Mouse (Mus musculus): Measurements from ENCODE around the gene 1700001P01Rik. TPM values are rescaled to one million over a fixed set of nuclear protein-coding genes. Genes with fewer than 3 reads are reported as not detected.

1700001P01Rik gene
- polyA plus RNA-seq, 1 experiment: 0.46 TPM

DNA sequence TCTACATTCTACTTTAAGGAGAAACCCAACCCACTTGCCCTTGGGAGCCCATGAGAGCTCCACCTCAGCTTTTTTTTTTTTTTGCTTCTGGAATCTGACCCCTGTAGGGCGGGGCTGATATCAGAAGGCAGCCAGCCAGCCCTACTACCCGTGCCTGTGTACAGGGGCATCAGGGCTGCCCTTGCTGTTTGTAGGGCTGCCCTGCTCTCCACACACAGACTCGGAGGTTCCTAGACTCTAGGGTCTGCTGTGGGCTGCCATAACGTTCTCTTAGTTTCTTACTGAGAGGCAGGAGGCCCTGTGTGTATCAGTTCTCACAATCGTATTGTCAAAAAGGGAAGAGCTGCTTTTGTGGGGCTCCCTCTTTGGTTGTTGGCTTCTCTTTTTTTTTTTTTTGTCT lies 41.7 kb upstream of the 1700001P01Rik start:
- TF ChIP-seq POLR2A (IDR thresholded peaks at IDR 0.05; ENCODE audit: borderline replicate concordance, extremely low read depth, insufficient read depth, insufficient read length, poor library complexity, severe bottlenecking) (no peak), CTCF (IDR thresholded peaks at IDR 0.05; ENCODE audit: borderline replicate concordance, extremely low read depth, insufficient read depth, insufficient read length) (no peak)
- DNase-seq (ENCODE audit: low read depth): no peak

DNA sequence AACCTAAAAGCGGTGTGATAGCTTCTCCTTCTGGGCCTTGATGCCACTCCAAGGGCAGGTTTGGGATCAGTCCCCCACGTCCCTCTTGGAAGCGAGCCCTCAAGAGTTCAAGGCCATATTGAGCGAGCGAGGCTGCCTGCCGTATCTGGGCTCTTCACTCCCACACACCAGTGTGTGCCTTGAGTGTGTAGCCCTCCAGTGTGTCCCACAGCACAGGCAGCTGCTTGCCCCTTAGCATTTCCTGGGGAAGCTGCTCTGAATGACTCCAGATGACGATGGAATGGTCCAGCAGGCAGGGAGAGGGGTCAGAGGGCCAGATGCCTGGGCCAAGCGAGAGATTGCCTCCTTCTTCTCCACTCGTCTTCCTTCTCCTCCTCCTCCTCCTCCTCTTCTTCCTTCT lies 41.2 kb upstream of the 1700001P01Rik start:
- no peak for DNase-seq (ENCODE audit: low read depth)
- no peak for TF ChIP-seq CTCF (IDR thresholded peaks at IDR 0.05; ENCODE audit: borderline replicate concordance, extremely low read depth, insufficient read depth, insufficient read length)
- no peak for TF ChIP-seq POLR2A (IDR thresholded peaks at IDR 0.05; ENCODE audit: borderline replicate concordance, extremely low read depth, insufficient read depth, insufficient read length, poor library complexity, severe bottlenecking)

DNA sequence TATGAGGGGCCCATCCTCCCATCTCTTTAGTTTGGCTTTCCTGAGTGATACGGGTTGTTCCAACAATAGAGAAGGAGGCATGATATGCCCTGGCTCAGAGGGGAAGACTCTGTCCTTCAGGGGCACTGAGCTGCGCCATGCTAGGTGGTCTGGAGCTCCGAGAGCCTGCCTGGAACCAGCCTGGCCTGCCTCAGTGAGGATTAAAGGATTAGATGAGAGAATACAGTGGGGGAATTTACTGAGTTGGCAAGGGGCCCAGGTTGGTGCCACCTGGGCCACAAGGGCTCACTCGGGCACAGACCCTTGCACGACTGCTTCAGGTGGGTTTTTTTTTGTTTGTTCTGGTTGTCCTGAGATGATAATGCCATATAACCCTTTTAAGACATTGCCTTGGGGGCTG lies 40.5 kb upstream of the 1700001P01Rik start:
- TF ChIP-seq POLR2A (IDR thresholded peaks at IDR 0.05; ENCODE audit: borderline replicate concordance, extremely low read depth, insufficient read depth, insufficient read length, poor library complexity, severe bottlenecking) (no peak), CTCF (IDR thresholded peaks at IDR 0.05; ENCODE audit: borderline replicate concordance, extremely low read depth, insufficient read depth, insufficient read length) (no peak)
- no peak for DNase-seq (ENCODE audit: low read depth)

DNA sequence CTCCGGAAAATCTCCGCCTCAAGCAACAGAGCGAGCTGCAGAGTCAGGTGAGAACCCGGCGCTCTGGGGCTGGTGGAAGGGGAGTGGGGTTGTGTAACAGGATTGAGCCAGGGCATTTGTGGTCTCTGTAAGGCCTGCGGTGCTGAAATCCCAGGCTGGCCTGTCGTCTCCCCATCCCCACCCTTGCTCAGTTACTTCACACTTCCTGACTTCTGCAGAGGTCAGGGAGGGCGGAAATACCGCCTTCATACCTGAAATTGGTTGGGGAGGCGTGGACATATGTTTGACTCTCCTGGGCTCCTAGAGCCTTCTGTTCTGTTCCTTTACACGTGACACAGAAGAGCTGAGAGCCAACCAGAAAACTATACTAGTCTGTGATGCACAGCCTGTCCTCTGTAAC lies 40.0 kb upstream of the 1700001P01Rik start:
- TF ChIP-seq POLR2A (IDR thresholded peaks at IDR 0.05; ENCODE audit: borderline replicate concordance, extremely low read depth, insufficient read depth, insufficient read length, poor library complexity, severe bottlenecking) (no peak), CTCF (IDR thresholded peaks at IDR 0.05; ENCODE audit: borderline replicate concordance, extremely low read depth, insufficient read depth, insufficient read length) (no peak)
- no peak for DNase-seq (ENCODE audit: low read depth)

DNA sequence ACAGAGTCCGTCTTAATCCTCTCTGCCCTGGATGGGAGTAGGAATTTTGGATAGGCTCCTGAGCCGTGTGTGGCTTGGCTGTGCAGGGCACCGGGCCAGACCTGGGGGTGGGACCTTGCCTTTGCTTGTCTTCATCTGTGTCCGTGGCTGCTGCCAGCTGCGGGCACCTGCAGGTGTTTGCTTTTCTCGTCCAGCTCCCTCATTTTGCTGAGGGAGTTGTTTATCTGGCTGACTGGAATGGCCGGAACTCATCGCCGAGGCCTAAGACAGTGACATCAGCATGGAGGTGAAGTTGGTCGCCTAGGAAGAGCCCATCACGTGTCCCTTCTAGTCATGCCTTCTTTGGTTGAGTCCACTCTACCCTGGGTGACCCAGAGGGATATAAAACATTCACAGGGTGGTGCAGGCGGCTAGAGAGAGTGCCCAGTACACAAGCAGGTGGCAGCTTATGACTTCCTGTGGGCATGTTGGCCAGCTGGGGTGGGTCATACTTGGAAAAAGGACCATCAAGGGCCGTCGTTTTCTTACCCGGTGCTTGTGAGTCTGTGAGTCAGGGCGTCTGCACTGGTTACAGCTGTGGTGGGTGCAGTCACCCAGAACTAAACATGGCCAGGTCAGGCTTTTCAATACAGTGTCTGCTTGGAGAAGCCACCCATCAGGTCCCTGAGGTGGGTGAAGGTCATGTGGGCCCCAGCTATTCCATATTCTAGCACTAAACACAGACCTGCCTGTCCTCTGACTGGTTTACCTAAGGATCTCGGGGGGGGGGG lies 38.2 kb upstream of the 1700001P01Rik start:
- DNase-seq (ENCODE audit: low read depth): no peak
- TF ChIP-seq POLR2A (IDR thresholded peaks at IDR 0.05; ENCODE audit: borderline replicate concordance, extremely low read depth, insufficient read depth, insufficient read length, poor library complexity, severe bottlenecking) (no peak), CTCF (IDR thresholded peaks at IDR 0.05; ENCODE audit: borderline replicate concordance, extremely low read depth, insufficient read depth, insufficient read length) (no peak)

DNA sequence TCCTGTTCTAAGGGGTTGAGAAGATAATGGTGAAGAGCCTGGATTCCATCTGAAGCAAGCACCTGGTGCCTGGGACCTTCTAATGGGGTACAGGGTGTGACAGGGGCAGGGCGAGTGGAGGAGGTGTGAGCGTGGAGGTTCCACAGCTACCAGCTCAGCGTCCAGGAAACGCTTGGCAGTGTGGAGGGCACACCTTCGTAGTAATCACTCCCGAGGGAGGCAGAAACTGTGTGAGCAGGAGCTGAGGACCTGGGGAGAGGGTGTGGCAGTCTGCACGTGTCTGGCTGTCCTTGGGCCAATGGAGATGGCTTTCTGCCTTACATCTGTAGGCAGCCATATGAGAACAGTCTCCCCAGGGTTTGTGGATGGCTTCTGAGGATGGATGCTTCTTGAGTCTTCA lies 37.4 kb upstream of the 1700001P01Rik start:
- no peak for TF ChIP-seq POLR2A (IDR thresholded peaks at IDR 0.05; ENCODE audit: borderline replicate concordance, extremely low read depth, insufficient read depth, insufficient read length, poor library complexity, severe bottlenecking)
- TF ChIP-seq CTCF (IDR thresholded peaks at IDR 0.05; ENCODE audit: borderline replicate concordance, extremely low read depth, insufficient read depth, insufficient read length): no peak
- no peak for DNase-seq (ENCODE audit: low read depth)

DNA sequence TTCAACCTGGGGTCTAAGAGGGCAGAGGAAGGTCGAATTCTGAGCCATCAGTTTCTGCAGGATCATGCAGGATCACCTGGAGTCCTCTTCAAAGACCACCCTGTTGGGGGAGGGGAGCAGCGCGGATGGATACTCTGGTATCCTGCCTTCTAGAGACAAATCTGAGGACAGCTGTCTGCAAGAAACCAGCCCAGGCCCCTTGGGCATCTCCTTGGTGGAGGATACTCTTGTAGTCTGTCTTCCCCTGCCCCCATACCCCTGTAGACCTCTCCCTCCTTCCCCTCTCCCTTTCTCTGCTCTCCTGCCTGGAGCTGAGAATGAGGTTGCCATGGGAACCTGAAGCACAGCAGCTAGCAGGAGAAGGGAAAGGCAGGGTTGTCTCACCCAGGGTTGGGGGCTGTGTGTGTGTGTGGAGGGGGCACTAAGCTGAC lies 36.8 kb upstream of the 1700001P01Rik start:
- TF ChIP-seq POLR2A (IDR thresholded peaks at IDR 0.05; ENCODE audit: borderline replicate concordance, extremely low read depth, insufficient read depth, insufficient read length, poor library complexity, severe bottlenecking) (no peak), CTCF (IDR thresholded peaks at IDR 0.05; ENCODE audit: borderline replicate concordance, extremely low read depth, insufficient read depth, insufficient read length) (no peak)

DNA sequence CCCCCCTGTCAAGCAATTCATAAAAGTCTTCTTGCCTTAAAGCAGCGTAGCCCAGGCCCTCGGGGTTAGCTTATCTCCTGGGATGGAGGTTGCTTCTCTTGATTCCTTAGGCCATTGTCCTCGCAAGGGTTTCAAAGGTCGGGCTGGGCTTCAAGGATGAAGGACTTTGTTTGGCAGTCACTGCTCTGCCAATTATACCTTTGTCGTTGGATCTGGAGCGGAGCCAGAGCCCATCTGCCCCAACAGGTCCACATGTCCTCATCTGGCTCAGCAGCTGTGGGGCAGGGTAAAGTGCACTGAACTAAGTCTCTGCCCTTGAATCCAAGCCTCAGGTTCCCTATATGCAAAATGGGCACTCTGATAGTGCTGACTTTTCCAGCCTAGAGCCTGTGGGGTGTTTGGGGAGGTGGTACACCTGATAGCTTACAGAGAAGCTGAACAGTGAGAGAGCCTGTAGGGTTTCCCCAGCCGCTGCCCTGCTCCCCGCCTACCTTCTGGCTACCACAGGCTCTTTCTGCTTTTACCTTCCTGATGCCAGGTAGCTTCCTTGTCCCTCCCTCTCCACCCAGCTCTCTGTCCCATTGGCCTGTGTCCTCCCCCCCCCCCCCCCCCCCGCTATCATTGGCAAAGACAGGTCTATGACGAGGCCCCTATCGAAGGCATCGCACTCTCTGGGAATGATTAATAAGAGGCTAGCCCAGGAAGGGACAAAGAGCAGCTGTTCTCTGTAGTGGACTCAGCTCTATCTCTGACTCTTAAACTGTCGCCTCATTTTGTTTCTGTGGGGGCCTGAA lies 36.0 kb upstream of the 1700001P01Rik start:
- no peak for TF ChIP-seq POLR2A (IDR thresholded peaks at IDR 0.05; ENCODE audit: borderline replicate concordance, extremely low read depth, insufficient read depth, insufficient read length, poor library complexity, severe bottlenecking)
- no peak for TF ChIP-seq CTCF (IDR thresholded peaks at IDR 0.05; ENCODE audit: borderline replicate concordance, extremely low read depth, insufficient read depth, insufficient read length)
- peak; percentile 53 for DNase-seq (ENCODE audit: low read depth)

More for the DNA sequence above, 36.8 kb upstream of the 1700001P01Rik start:
- DNase-seq (ENCODE audit: low read depth): peak; percentile 96

DNA sequence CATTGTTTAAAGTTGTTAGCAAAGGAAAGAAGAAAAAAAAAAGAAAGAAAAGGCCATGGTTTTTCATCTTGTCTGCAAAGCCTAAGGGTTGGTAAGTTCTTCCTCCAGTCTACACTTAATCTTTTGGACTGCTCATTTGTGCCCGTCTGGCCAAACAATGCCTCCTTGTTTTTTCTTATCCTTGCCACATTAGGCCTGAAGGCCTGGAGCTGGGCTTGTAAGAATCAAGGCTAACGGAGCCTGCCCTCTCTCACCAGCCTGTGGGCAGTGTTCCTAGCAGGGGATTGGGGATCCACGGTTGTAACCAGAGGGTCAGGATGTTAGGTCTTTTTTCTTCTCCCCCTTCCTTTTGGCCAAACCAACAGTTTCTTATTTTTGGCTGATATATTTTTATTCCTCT lies 35.3 kb upstream of the 1700001P01Rik start:
- peak; percentile 63 for DNase-seq (ENCODE audit: low read depth)
- TF ChIP-seq POLR2A (IDR thresholded peaks at IDR 0.05; ENCODE audit: borderline replicate concordance, extremely low read depth, insufficient read depth, insufficient read length, poor library complexity, severe bottlenecking) (no peak), CTCF (IDR thresholded peaks at IDR 0.05; ENCODE audit: borderline replicate concordance, extremely low read depth, insufficient read depth, insufficient read length) (no peak)

DNA sequence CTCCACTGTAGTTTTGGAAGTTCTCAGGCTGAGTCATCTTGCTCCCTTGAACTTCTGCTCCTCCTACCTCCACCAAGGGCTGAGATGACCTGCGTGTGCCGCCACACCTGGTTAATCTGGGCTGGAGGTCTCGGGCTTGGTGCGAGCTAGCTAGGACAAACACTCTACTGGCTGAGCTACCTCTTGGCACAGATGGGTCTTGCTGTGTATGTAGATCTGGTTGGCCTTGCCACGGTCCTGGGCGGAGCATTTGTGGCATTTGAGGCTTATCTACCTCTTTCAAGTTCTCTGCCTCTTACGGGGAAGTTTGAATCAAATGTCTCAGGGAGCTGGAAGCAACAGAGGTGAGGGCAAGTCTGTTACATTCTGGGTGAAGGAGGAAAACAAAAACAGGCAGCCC lies 34.6 kb upstream of the 1700001P01Rik start:
- TF ChIP-seq POLR2A (IDR thresholded peaks at IDR 0.05; ENCODE audit: borderline replicate concordance, extremely low read depth, insufficient read depth, insufficient read length, poor library complexity, severe bottlenecking): no peak
- no peak for TF ChIP-seq CTCF (IDR thresholded peaks at IDR 0.05; ENCODE audit: borderline replicate concordance, extremely low read depth, insufficient read depth, insufficient read length)
- DNase-seq (ENCODE audit: low read depth): no peak

DNA sequence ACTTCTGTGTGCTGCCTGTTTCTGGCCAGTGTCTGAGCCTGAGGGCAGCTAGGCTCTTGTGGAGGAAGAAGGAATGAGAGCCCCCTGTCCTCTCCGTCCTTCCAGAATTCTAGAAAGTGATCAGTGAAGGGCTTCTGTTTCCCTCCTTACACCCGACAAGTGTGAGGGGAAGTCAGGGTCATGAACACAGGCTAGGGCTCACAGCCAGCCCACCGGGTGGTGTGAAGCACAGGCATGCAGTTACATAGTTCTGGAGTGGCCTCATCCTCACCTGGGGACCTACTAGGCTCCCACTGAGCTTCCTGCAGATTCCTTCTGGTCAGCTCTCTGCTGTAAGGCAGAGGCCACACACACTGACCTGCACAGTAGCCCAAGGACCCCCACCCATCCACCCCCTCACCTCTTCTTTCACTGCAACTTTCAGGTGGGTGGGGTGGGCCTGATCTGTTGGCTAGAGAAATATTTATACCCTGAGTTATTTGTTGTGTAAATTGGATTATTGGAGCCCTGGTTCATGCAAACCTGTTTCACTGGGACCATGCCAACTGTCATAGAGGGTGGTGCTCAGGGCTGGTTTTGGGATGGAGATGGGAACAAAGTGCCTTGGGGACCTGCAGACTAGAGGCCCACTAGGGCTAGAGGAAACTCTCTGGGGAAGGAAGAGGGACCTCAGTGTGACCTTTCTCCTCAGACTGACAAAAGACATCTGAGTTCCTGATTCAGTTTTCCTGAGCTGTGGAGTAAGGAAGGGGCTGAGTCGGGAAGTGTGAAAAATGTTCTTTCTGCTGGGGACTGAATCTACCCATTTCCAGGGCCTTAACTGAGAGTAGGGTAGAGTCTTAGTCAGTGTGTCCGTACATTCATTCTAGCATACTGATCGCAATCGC lies 33.8 kb upstream of the 1700001P01Rik start:
- no peak for DNase-seq (ENCODE audit: low read depth)
- TF ChIP-seq CTCF (IDR thresholded peaks at IDR 0.05; ENCODE audit: borderline replicate concordance, extremely low read depth, insufficient read depth, insufficient read length) (no peak), POLR2A (IDR thresholded peaks at IDR 0.05; ENCODE audit: borderline replicate concordance, extremely low read depth, insufficient read depth, insufficient read length, poor library complexity, severe bottlenecking) (no peak)
